Mouse (Mus musculus): ENCODE results near the gene Gm49721. TPM values are rescaled to one million over a fixed set of nuclear protein-coding genes. Genes with fewer than 3 reads are reported as not detected.
"Not testable (repeated sequence)": the region's sequence is repeated elsewhere in the genome, so short reads cannot be mapped to it uniquely, and the experiment has no call there.

Gm49721 gene
- polyA plus RNA-seq, 1 experiment from 2014 or later: not detected

DNA sequence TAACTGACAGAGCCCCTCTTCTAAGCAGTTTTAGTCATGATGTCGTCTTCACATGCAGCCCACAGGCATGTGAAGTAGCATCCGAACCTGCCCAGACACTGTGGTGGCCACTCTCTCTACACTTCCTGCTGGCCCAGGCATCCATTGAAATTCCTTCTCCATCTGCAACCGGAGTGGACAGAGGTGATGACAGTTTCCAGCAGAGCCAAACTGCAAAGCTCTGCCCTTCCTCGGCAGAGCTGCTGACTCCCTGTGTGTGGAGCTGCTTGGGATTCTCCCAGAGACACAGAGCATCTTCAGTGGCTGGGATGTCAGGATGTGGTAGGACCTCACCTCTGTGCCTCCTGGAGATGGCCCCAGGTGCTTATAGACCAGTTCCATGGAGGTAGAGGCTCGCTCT, 105.8 kb downstream of the Gm49721 start:
- not testable (repeated sequence) for ATAC-seq (ENCODE audit: low FRiP score); H3K9me3 ChIP-seq (ENCODE audit: control insufficient read depth, low read length); DNase-seq (ENCODE audit: low spot score); H3K4me3 ChIP-seq (ENCODE audit: low read depth, low read length); H3K27ac ChIP-seq (ENCODE audit: low read depth, low read length); H3K36me3 ChIP-seq (ENCODE audit: control insufficient read depth, insufficient read depth, low read length); H3K4me2 ChIP-seq (replicated peaks; ENCODE audit: low read depth, low read length); H3K27me3 ChIP-seq (ENCODE audit: control insufficient read depth, insufficient read depth, low read length); H3K9ac ChIP-seq (ENCODE audit: low read depth, low read length); H3K4me1 ChIP-seq (replicated peaks; ENCODE audit: control insufficient read depth, insufficient read depth, low read length)
- WGBS: no CpG with 5 or more reads among the region's 5 CpGs

DNA sequence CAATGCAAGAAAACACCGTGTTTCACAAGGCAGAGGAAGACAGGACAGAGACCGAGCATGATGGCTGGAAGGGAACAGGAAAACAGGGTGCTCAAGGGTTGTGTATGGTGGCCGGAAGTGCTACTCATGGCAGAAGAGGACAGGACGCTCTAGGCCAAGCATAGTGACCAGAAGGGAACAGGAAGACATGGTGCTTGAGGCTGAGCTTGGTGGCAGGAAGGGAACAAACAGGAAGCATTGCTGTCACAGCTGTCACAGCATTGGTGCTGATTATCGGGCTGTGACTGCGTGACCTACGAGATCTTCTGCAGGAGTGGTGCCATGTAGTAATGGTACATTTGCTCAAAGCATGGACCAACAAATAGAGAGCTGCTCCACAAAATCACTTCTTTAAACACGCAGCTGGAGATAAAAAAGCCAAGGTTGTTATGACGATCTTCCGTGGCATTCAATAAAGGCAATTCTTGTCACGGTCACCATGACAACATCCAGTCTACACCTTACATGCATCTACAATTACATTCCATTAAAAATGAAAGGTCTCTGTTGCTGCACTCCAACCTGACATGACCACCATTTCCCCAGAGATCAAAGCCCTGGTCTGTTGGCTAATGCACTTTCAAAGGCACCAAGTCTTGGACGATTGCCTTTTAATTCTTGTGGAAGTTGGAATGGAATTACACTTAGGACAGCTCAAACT, 106.9 kb downstream of the Gm49721 start:
- not testable (repeated sequence) for H3K4me3 ChIP-seq (ENCODE audit: low read depth, low read length); H3K36me3 ChIP-seq (ENCODE audit: control insufficient read depth, insufficient read depth, low read length); H3K4me1 ChIP-seq (replicated peaks; ENCODE audit: control insufficient read depth, insufficient read depth, low read length); H3K9ac ChIP-seq (ENCODE audit: low read depth, low read length); H3K27me3 ChIP-seq (ENCODE audit: control insufficient read depth, insufficient read depth, low read length); H3K9me3 ChIP-seq (ENCODE audit: control insufficient read depth, low read length); ATAC-seq (ENCODE audit: low FRiP score); H3K27ac ChIP-seq (ENCODE audit: low read depth, low read length); DNase-seq (ENCODE audit: low spot score); H3K4me2 ChIP-seq (replicated peaks; ENCODE audit: low read depth, low read length)
- no CpG with 5 or more reads among the region's 12 CpGs for WGBS

DNA sequence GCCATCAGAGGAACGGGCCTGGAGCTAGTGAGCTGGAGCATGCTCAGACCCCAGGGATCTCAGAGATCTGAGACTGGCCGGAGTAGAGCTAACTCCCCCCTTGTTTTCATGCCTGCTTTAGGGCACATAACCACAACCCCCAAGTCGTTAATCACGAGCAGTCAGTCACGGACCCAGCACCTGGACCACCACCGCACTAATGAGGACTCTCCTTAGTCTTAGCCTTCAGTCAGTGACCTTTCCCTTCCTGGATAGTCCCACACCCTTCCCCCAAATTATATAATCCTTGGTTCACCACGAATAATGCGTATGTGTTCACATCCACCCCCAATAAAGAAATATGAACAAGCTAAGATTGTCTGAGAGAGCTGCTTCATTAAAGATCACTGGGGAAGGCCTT, 108.1 kb downstream of the Gm49721 start:
- not testable (repeated sequence) for H3K27me3 ChIP-seq (ENCODE audit: control insufficient read depth, insufficient read depth, low read length); H3K9me3 ChIP-seq (ENCODE audit: control insufficient read depth, low read length); DNase-seq (ENCODE audit: low spot score); ATAC-seq (ENCODE audit: low FRiP score); H3K27ac ChIP-seq (ENCODE audit: low read depth, low read length); H3K36me3 ChIP-seq (ENCODE audit: control insufficient read depth, insufficient read depth, low read length); H3K4me3 ChIP-seq (ENCODE audit: low read depth, low read length); H3K9ac ChIP-seq (ENCODE audit: low read depth, low read length); H3K4me2 ChIP-seq (replicated peaks; ENCODE audit: low read depth, low read length); H3K4me1 ChIP-seq (replicated peaks; ENCODE audit: control insufficient read depth, insufficient read depth, low read length)
- 71% methylated on average over 6 of the region's 8 CpGs for WGBS

Other genes starting within 250 kb of the Gm49721 start
- 73.8 and 91.1 TPM in 2 replicates for gene Ezr, start 196.1 kb upstream of the Gm49721 start, polyA plus RNA-seq (2014; fragmentation: Nextera tagmentation; extraction: Ambion mirVana)
- 50.5 and 50.8 TPM in 2 replicates for gene Rsph3b, start 30.2 kb upstream of the Gm49721 start, polyA plus RNA-seq (2014; fragmentation: Nextera tagmentation; extraction: Ambion mirVana)
- 57.1 TPM in 2 replicates for gene Tagap1, start 17.7 kb upstream of the Gm49721 start, polyA plus RNA-seq (2014; fragmentation: Nextera tagmentation; extraction: Ambion mirVana)
- gene Rnaset2b, start 8.3 kb upstream of the Gm49721 start, polyA plus RNA-seq (2014; fragmentation: Nextera tagmentation; extraction: Ambion mirVana): 115 TPM in 2 replicates
- not detected in 2 replicates for gene Gm1604a, start 46.7 kb downstream of the Gm49721 start, polyA plus RNA-seq (2014; fragmentation: Nextera tagmentation; extraction: Ambion mirVana)
- 22.5 and 27.2 TPM in 2 replicates for gene Rps6ka2, start 191.2 kb downstream of the Gm49721 start, polyA plus RNA-seq (2014; fragmentation: Nextera tagmentation; extraction: Ambion mirVana)

Measured in hindbrain, embryonic 11.5 days (tissue).